Mouse (Mus musculus): ENCODE results near the gene Sars. TPM values are rescaled to one million over a fixed set of nuclear protein-coding genes. Genes with fewer than 3 reads are reported as not detected.
A peak's percentile ranks its signal among the peaks of the same experiment; 100 is the strongest.

Sars gene
- polyA plus RNA-seq, 1 experiment from 2014 or later: 207 TPM

- H3K9me3 ChIP-seq (ENCODE audit: control insufficient read depth, low read length): no peaks in the 10 kb centered on the region
- 0 out of 2 replicates have a peak overlapping the region, but pooled peaks have one; percentile 98 for H3K9ac ChIP-seq
- H3K27me3 ChIP-seq (ENCODE audit: control insufficient read depth, insufficient read depth, low read length): no peaks in the 10 kb centered on the region
- DNase-seq (ENCODE audit: low spot score) (no peak), ATAC-seq (ENCODE audit: low FRiP score) (no peak)
- peak overlapping the region; percentile 85 for H3K4me2 ChIP-seq (replicated peaks)
- no peak overlapping the region for H3K27ac ChIP-seq
- peaks cover 51% of the 10 kb centered on the region for H3K4me1 ChIP-seq (replicated peaks; ENCODE audit: control insufficient read depth, insufficient read depth, low read length)
- 97% methylated on average over 35 of the region's 35 CpGs for WGBS
- peaks cover 27% of the 10 kb centered on the region for H3K36me3 ChIP-seq (replicated peaks; ENCODE audit: control insufficient read depth, insufficient read depth)
- H3K4me3 ChIP-seq (replicated peaks; ENCODE audit: low read length): peak overlapping the region; percentile 94
These were observed 31.2 kb downstream of the Sars start for GRCm38 (mm10) chr3:108413634-108414360.

DNA sequence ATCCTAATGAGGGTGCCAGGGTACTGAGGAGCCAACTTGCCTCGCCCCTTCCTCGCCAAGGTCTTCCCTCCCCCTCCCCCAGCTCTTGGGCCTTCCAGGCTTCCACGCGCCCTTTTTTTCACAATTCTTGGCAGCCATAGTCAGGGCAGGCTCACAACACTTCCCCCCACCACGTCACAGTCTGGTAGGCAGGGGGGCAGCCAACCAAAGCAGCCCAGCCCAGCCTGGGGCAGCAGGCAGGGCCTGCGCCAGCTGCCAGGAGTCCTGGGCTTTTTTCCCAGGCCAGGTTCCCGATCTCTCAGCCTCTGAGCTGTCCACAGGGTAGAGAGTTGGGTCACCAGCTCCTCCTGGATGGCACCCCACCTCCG is 33.3 kb downstream of the Sars start:
- Histone ChIP-seq H3K27ac (peak overlapping the region; percentile 96), H3K36me3 (replicated peaks; ENCODE audit: control insufficient read depth, insufficient read depth) (peaks cover 33% of the 10 kb centered on the region), H3K4me2 (replicated peaks) (peak overlapping the region; percentile 85), H3K9ac (peak overlapping the region; percentile 63), H3K4me3 (replicated peaks; ENCODE audit: low read length) (peak overlapping the region; percentile 28), H3K9me3 (ENCODE audit: control insufficient read depth, low read length) (no peaks in the 10 kb centered on the region), H3K4me1 (replicated peaks; ENCODE audit: control insufficient read depth, insufficient read depth, low read length) (peaks cover 53% of the 10 kb centered on the region), H3K27me3 (ENCODE audit: control insufficient read depth, insufficient read depth, low read length) (no peaks in the 10 kb centered on the region)
- WGBS: 15% methylated on average over 8 of the region's 8 CpGs
- ATAC-seq (ENCODE audit: low FRiP score): peak; percentile 69
- peak; percentile 76 for DNase-seq (ENCODE audit: low spot score)

GRCm38 (mm10) chr3:108411026-108411753 is 33.8 kb downstream of the Sars start:
- Histone ChIP-seq H3K9me3 (ENCODE audit: control insufficient read depth, low read length) (no peaks in the 10 kb centered on the region), H3K36me3 (replicated peaks; ENCODE audit: control insufficient read depth, insufficient read depth) (peaks cover 38% of the 10 kb centered on the region)
- WGBS: 3% methylated on average over 5 of the region's 5 CpGs

DNA sequence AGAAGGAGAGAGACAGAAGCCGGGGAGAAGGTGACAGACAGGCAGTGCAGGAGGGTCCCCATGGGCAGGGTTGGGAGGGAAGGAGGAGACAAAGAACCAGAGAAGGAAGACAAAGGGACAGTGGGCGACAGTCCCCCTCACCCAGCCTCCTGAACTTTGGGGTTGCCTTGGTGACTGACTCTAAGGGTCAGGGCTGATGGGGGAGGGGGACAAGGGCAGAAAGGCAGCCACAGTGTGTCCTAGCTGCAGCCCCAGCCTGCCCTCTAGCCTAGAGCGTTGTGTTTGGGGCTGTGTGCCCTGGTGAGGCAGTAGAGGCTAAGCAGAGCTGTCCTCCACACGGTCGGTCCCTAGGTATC is 34.7 kb downstream of the Sars start:
- DNase-seq (ENCODE audit: low spot score): no peak
- peak; percentile 12 for ATAC-seq (ENCODE audit: low FRiP score)
- Histone ChIP-seq H3K9me3 (ENCODE audit: control insufficient read depth, low read length) (no peaks in the 10 kb centered on the region), H3K4me2 (replicated peaks) (peak overlapping the region; percentile 85), H3K36me3 (replicated peaks; ENCODE audit: control insufficient read depth, insufficient read depth) (peaks cover 45% of the 10 kb centered on the region), H3K27me3 (ENCODE audit: control insufficient read depth, insufficient read depth, low read length) (no peaks in the 10 kb centered on the region), H3K4me3 (replicated peaks; ENCODE audit: low read length) (peak overlapping the region; percentile 28), H3K9ac (peak overlapping the region; percentile 63), H3K27ac (peak overlapping the region; percentile 96), H3K4me1 (replicated peaks; ENCODE audit: control insufficient read depth, insufficient read depth, low read length) (peaks cover 66% of the 10 kb centered on the region)
- WGBS: 3% methylated on average over 5 of the region's 5 CpGs

More at GRCm38 (mm10) chr3:108411026-108411753, 33.8 kb downstream of the Sars start:
- Histone ChIP-seq H3K4me2 (replicated peaks) (peak overlapping the region; percentile 85), H3K4me3 (replicated peaks; ENCODE audit: low read length) (peak overlapping the region; percentile 28), H3K27me3 (ENCODE audit: control insufficient read depth, insufficient read depth, low read length) (no peaks in the 10 kb centered on the region), H3K4me1 (replicated peaks; ENCODE audit: control insufficient read depth, insufficient read depth, low read length) (peaks cover 59% of the 10 kb centered on the region), H3K9ac (peak overlapping the region; percentile 63), H3K27ac (peak overlapping the region; percentile 96)
- ATAC-seq (ENCODE audit: low FRiP score): peak; percentile 7; the same call in 1 of the 2 replicates
- DNase-seq (ENCODE audit: low spot score): no peak

- peaks cover 51% of the 10 kb centered on the region for H3K36me3 ChIP-seq (replicated peaks; ENCODE audit: control insufficient read depth, insufficient read depth)
- DNase-seq (ENCODE audit: low spot score): no peak
These were observed 35.2 kb downstream of the Sars start for GRCm38 (mm10) chr3:108409656-108410358.

GRCm38 (mm10) chr3:108408517-108409008 is 36.4 kb downstream of the Sars start:
- Histone ChIP-seq H3K4me2 (replicated peaks) (no peak overlapping the region), H3K4me1 (replicated peaks; ENCODE audit: control insufficient read depth, insufficient read depth, low read length) (peaks cover 57% of the 10 kb centered on the region), H3K9ac (0 out of 2 replicates have a peak overlapping the region, but pooled peaks have one; percentile 2), H3K36me3 (replicated peaks; ENCODE audit: control insufficient read depth, insufficient read depth) (peaks cover 55% of the 10 kb centered on the region), H3K27ac (no peak overlapping the region), H3K9me3 (ENCODE audit: control insufficient read depth, low read length) (no peaks in the 10 kb centered on the region), H3K27me3 (ENCODE audit: control insufficient read depth, insufficient read depth, low read length) (no peaks in the 10 kb centered on the region), H3K4me3 (replicated peaks; ENCODE audit: low read length) (no peak overlapping the region)
- WGBS: 79% methylated on average over 8 of the region's 8 CpGs
- DNase-seq (ENCODE audit: low spot score) (no peak), ATAC-seq (ENCODE audit: low FRiP score) (no peak)

More at GRCm38 (mm10) chr3:108409656-108410358, 35.2 kb downstream of the Sars start:
- peak overlapping the region; percentile 63 for H3K9ac ChIP-seq
- H3K4me3 ChIP-seq (replicated peaks; ENCODE audit: low read length): peak overlapping the region; percentile 28
- H3K4me2 ChIP-seq (replicated peaks): peak overlapping the region; percentile 85
- H3K27ac ChIP-seq: peak overlapping the region; percentile 96
- H3K9me3 ChIP-seq (ENCODE audit: control insufficient read depth, low read length): no peaks in the 10 kb centered on the region
- no peaks in the 10 kb centered on the region for H3K27me3 ChIP-seq (ENCODE audit: control insufficient read depth, insufficient read depth, low read length)
- WGBS: 13% methylated on average over 8 of the region's 8 CpGs
- peak; percentile 0; the same call in 1 of the 2 replicates for ATAC-seq (ENCODE audit: low FRiP score)
- H3K4me1 ChIP-seq (replicated peaks; ENCODE audit: control insufficient read depth, insufficient read depth, low read length): peaks cover 67% of the 10 kb centered on the region

- ATAC-seq (ENCODE audit: low FRiP score): no peak
- H3K27me3 ChIP-seq (ENCODE audit: control insufficient read depth, insufficient read depth, low read length): no peaks in the 10 kb centered on the region
- H3K36me3 ChIP-seq (replicated peaks; ENCODE audit: control insufficient read depth, insufficient read depth): peaks cover 53% of the 10 kb centered on the region
- no peak overlapping the region for H3K4me2 ChIP-seq (replicated peaks)
- no peaks in the 10 kb centered on the region for H3K9me3 ChIP-seq (ENCODE audit: control insufficient read depth, low read length)
- H3K27ac ChIP-seq: peak overlapping the region; percentile 60
- H3K4me3 ChIP-seq (replicated peaks; ENCODE audit: low read length): no peak overlapping the region
- DNase-seq (ENCODE audit: low spot score): no peak
- H3K4me1 ChIP-seq (replicated peaks; ENCODE audit: control insufficient read depth, insufficient read depth, low read length): peaks cover 47% of the 10 kb centered on the region
- H3K9ac ChIP-seq: 0 out of 2 replicates have a peak overlapping the region, but pooled peaks have one; percentile 24
- 61% methylated on average over 24 of the region's 24 CpGs for WGBS
These were observed 38.6 kb downstream of the Sars start for GRCm38 (mm10) chr3:108406306-108406885.

DNA sequence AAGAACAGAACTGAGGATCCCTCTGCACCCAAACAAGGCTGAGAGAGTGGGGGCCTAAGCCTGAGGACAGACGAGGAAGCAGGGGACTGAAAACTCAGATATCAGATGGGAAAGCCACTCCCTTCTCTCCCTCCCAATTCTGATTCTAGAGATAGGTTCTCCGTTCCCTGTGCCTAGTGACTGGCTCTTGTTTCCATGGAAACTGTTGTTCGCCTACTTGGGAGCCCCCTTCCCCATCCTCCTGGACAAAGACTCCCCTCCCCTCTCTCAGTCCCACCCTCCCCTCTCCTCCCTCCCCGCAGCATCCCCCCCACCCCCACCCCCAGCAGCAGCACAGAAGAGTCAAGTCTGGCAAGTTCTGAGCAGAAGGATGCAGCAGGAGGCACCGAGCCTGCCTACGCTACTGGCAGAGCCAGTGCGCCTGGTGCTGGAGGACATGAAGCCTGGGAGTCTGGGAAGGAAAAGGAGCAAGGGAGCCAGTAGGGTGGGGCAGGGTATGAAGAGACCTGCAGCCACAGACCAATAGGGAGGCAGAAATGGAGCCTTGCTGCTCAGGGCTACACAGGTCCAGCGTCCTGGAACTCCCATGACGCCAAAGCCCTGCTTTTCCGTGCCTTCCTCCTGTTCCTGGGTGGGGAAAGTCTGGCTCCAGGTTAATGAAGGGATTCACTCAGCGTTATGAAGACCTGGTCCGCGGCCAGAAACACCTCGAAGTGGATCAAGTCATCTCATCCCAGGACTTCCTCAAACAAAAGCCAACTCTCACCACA is 39.3 kb downstream of the Sars start:
- Histone ChIP-seq H3K9ac (no peak overlapping the region), H3K4me2 (replicated peaks) (peak overlapping the region; percentile 25; the same call in 1 of the 2 replicates), H3K9me3 (ENCODE audit: control insufficient read depth, low read length) (no peaks in the 10 kb centered on the region), H3K27me3 (ENCODE audit: control insufficient read depth, insufficient read depth, low read length) (no peaks in the 10 kb centered on the region), H3K36me3 (replicated peaks; ENCODE audit: control insufficient read depth, insufficient read depth) (peaks cover 59% of the 10 kb centered on the region), H3K4me3 (replicated peaks; ENCODE audit: low read length) (no peak overlapping the region), H3K4me1 (replicated peaks; ENCODE audit: control insufficient read depth, insufficient read depth, low read length) (peaks cover 40% of the 10 kb centered on the region), H3K27ac (peak overlapping the region; percentile 60)
- 17% methylated on average over 13 of the region's 14 CpGs for WGBS
- peak; percentile 9 for ATAC-seq (ENCODE audit: low FRiP score)
- no peak for DNase-seq (ENCODE audit: low spot score)
